Mouse (Mus musculus): ENCODE results near the gene Diaph3. TPM values are rescaled to one million over a fixed set of nuclear protein-coding genes. Genes with fewer than 3 reads are reported as not detected.

The Diaph3 gene
- total and polyA plus RNA-seq, 3 experiments = 16.2 to 36.9 (median 17.5) TPM

DNA sequence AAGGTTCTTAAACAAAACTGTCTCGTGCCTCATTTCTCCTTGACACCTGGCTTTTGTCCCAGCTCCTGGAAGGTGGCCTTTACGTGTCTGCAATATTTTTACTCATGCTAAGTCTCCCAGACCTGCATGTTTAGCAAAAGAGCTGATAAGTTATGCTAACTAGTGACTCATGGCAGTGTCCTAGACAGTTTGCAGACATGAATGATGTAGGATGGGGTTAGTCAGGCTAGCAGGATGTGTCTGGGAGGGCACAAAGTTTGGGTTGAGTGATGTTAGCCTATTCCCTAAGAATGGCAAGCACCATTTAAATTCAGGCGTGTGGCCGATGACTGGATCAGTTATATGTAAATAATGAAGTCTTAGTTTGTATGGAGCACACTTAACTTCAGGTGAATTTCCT is 478.2 kb downstream of the Diaph3 start:
- H3K9ac ChIP-seq (ENCODE audit: insufficient read depth, low read depth) = no peak overlapping the region
- no peak overlapping the region for H3K4me2 ChIP-seq (ENCODE audit: insufficient read depth, low read depth, poor library complexity, severe bottlenecking)
- H3K27me3 ChIP-seq (replicated peaks) = no peaks in the 10 kb centered on the region
- H3K4me1 ChIP-seq (ENCODE audit: control insufficient read depth in 1 of 2, insufficient read depth in 2 of 2) = no peaks in the 10 kb centered on the region
- dilution Hi-C loops (cut with MboI; ENCODE audit: extremely low pct_ligation_motif_present, extremely low pct_unique_long_range_greater_than_20kb, low sequenced_read_pairs) = no loop called here
- in situ Hi-C loops (cut with MboI; ENCODE audit: low pct_ligation_motif_present, low pct_unique_long_range_greater_than_20kb, low sequenced_read_pairs) = no loop called here
- DNase-seq (ENCODE audit: extremely low read depth) = no peak
- no peaks in the 10 kb centered on the region for H3K79me2 ChIP-seq (replicated peaks; ENCODE audit: control insufficient read depth, extremely low read depth, insufficient read depth, poor library complexity, severe bottlenecking)
- peaks cover 0 to 9% of the 10 kb centered on the region in 2 experiments for H3K36me3 ChIP-seq (replicated peaks in 1 of 2; ENCODE audit: control insufficient read depth in 1 of 2, insufficient read depth in 1 of 2, low read length in 1 of 2)
- no peaks in the 10 kb centered on the region for H3K9me3 ChIP-seq (replicated peaks; ENCODE audit: low read length)
- H3K4me3 ChIP-seq (replicated peaks in 1 of 3; ENCODE audit: low read depth in 2 of 3, low read length in 2 of 3, poor library complexity in 1 of 3) = no peak overlapping the region
- TF ChIP-seq E2F4 (IDR thresholded peaks at IDR 0.05; ENCODE audit: insufficient replicate concordance, low read depth, low read length) (no peak), MYC (IDR thresholded peaks at IDR 0.05; ENCODE audit: low read depth, low read length) (no peak), TBP (conservative IDR thresholded peaks at IDR 0.05; ENCODE audit: low read depth, low read length) (no peak), RCOR1 (conservative IDR thresholded peaks at IDR 0.05; ENCODE audit: low read depth, low read length) (no peak), POLR2AphosphoS2 (IDR thresholded peaks at IDR 0.05; ENCODE audit: low read depth, low read length) (no peak), UBTF (IDR thresholded peaks at IDR 0.05; ENCODE audit: low read depth, low read length) (no peak), MAFK (IDR thresholded peaks at IDR 0.05; ENCODE audit: insufficient replicate concordance, low read length) (no peak), IRF4 (IDR thresholded peaks at IDR 0.05; ENCODE audit: low read depth, low read length) (no peak), NRF1 (IDR thresholded peaks at IDR 0.05; ENCODE audit: low read depth, low read length) (no peak), USF2 (conservative IDR thresholded peaks at IDR 0.05; ENCODE audit: low read depth, low read length) (no peak)
- no peak overlapping the region for H3K27ac ChIP-seq (ENCODE audit: insufficient read depth, low read depth)

DNA sequence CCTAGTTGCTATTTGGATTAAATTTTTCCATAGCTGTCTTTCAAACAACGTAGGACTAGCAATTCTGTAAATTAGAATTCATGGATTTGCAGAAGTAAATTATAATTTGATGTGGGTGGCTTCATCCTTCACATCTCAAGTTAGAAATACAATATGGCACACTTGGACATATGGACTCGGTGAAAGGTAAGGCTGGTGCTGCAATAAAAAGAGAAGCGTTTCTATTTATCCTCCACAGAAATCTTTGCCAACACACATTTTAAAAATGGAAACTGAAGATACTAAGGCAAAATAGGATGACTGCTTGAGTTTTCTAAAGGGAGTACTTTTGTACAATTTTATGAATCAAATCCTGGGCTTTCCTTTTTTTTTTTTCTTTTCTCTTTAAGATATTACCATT is 480.5 kb downstream of the Diaph3 start:
- peaks cover 0 to 13% of the 10 kb centered on the region in 2 experiments for H3K36me3 ChIP-seq (replicated peaks in 1 of 2; ENCODE audit: control insufficient read depth in 1 of 2, insufficient read depth in 1 of 2, low read length in 1 of 2)
- TF ChIP-seq HCFC1 (IDR thresholded peaks at IDR 0.05; ENCODE audit: low read depth, low read length) (no peak), TBP (conservative IDR thresholded peaks at IDR 0.05; ENCODE audit: low read depth, low read length) (no peak), SMC3 (IDR thresholded peaks at IDR 0.05; ENCODE audit: low read depth, low read length) (no peak), MEF2A (IDR thresholded peaks at IDR 0.05; ENCODE audit: borderline replicate concordance, low read depth, low read length) (no peak), EP300 (IDR thresholded peaks at IDR 0.05; ENCODE audit: low read length) (no peak), POLR2AphosphoS2 (IDR thresholded peaks at IDR 0.05; ENCODE audit: low read depth, low read length) (no peak)
- DNase-seq (ENCODE audit: extremely low read depth) = no peak
- no peak overlapping the region for H3K27ac ChIP-seq (ENCODE audit: insufficient read depth, low read depth)
- H3K4me2 ChIP-seq (ENCODE audit: insufficient read depth, low read depth, poor library complexity, severe bottlenecking) = no peak overlapping the region
- no peaks in the 10 kb centered on the region for H3K27me3 ChIP-seq (replicated peaks)
- no peaks in the 10 kb centered on the region for H3K79me2 ChIP-seq (replicated peaks; ENCODE audit: control insufficient read depth, extremely low read depth, insufficient read depth, poor library complexity, severe bottlenecking)
- H3K9me3 ChIP-seq (replicated peaks; ENCODE audit: low read length) = no peaks in the 10 kb centered on the region
- no peaks in the 10 kb centered on the region for H3K4me1 ChIP-seq (ENCODE audit: control insufficient read depth in 1 of 2, insufficient read depth in 2 of 2)
- no peak overlapping the region for H3K4me3 ChIP-seq (replicated peaks in 1 of 3; ENCODE audit: low read depth in 2 of 3, low read length in 2 of 3, poor library complexity in 1 of 3)
- dilution Hi-C loops (cut with MboI; ENCODE audit: extremely low pct_ligation_motif_present, extremely low pct_unique_long_range_greater_than_20kb, low sequenced_read_pairs) = no loop called here
- no peak overlapping the region for H3K9ac ChIP-seq (ENCODE audit: insufficient read depth, low read depth)
- in situ Hi-C loops (cut with MboI; ENCODE audit: low pct_ligation_motif_present, low pct_unique_long_range_greater_than_20kb, low sequenced_read_pairs) = no loop called here

GRCm38 (mm10) chr14:86656262-86656661 is 484.8 kb downstream of the Diaph3 start:
- Histone ChIP-seq H3K4me2 (ENCODE audit: insufficient read depth, low read depth, poor library complexity, severe bottlenecking) (no peak overlapping the region), H3K79me2 (replicated peaks; ENCODE audit: control insufficient read depth, extremely low read depth, insufficient read depth, poor library complexity, severe bottlenecking) (no peaks in the 10 kb centered on the region), H3K27me3 (replicated peaks) (no peaks in the 10 kb centered on the region), H3K27ac (ENCODE audit: insufficient read depth, low read depth) (no peak overlapping the region), H3K9me3 (replicated peaks; ENCODE audit: low read length) (no peaks in the 10 kb centered on the region), H3K4me3 (replicated peaks in 1 of 3; ENCODE audit: low read depth in 2 of 3, low read length in 2 of 3, poor library complexity in 1 of 3) (no peak overlapping the region), H3K4me1 (ENCODE audit: control insufficient read depth in 1 of 2, insufficient read depth in 2 of 2) (peaks cover 0 to 7% of the 10 kb centered on the region in 2 experiments; a peak in 1 of 4 replicates), H3K36me3 (replicated peaks in 1 of 2; ENCODE audit: control insufficient read depth in 1 of 2, insufficient read depth in 1 of 2, low read length in 1 of 2) (peaks cover 0 to 6% of the 10 kb centered on the region in 2 experiments), H3K9ac (ENCODE audit: insufficient read depth, low read depth) (no peak overlapping the region)
- in situ Hi-C loops (cut with MboI; ENCODE audit: low pct_ligation_motif_present, low pct_unique_long_range_greater_than_20kb, low sequenced_read_pairs) = no loop called here
- DNase-seq (ENCODE audit: extremely low read depth) = no peak
- dilution Hi-C loops (cut with MboI; ENCODE audit: extremely low pct_ligation_motif_present, extremely low pct_unique_long_range_greater_than_20kb, low sequenced_read_pairs) = no loop called here
- TF ChIP-seq MEF2A (IDR thresholded peaks at IDR 0.05; ENCODE audit: borderline replicate concordance, low read depth, low read length) (no peak), TCF12 (IDR thresholded peaks at IDR 0.05; ENCODE audit: low read depth, low read length) (no peak), MAZ (IDR thresholded peaks at IDR 0.05; ENCODE audit: low read depth, low read length) (no peak), PAX5 (IDR thresholded peaks at IDR 0.05; ENCODE audit: low read length) (no peak), USF1 (IDR thresholded peaks at IDR 0.05; ENCODE audit: low read depth, low read length) (no peak), CHD2 (IDR thresholded peaks at IDR 0.05; ENCODE audit: low read length) (no peak), ZMIZ1 (IDR thresholded peaks at IDR 0.05; ENCODE audit: low read depth, low read length) (no peak), ZKSCAN1 (IDR thresholded peaks at IDR 0.05; ENCODE audit: borderline replicate concordance, low read depth, low read length) (no peak), E2F4 (IDR thresholded peaks at IDR 0.05; ENCODE audit: insufficient replicate concordance, low read depth, low read length) (no peak), RCOR1 (conservative IDR thresholded peaks at IDR 0.05; ENCODE audit: low read depth, low read length) (no peak), USF2 (conservative IDR thresholded peaks at IDR 0.05; ENCODE audit: low read depth, low read length) (no peak), CTCF (conservative IDR thresholded peaks at IDR 0.05 in 1 of 2, IDR thresholded peaks at IDR 0.05 in 1 of 2; ENCODE audit: low read depth in 2 of 2, low read length in 2 of 2) (no peak), TBP (conservative IDR thresholded peaks at IDR 0.05; ENCODE audit: low read depth, low read length) (no peak), KAT2A (IDR thresholded peaks at IDR 0.05; ENCODE audit: insufficient replicate concordance, low read length) (no peak), SMC3 (IDR thresholded peaks at IDR 0.05; ENCODE audit: low read depth, low read length) (no peak), RAD21 (IDR thresholded peaks at IDR 0.05; ENCODE audit: low read depth, low read length) (no peak), POLR2A (IDR thresholded peaks at IDR 0.05; ENCODE audit: low read depth, low read length) (no peak)
